In genomic region chr16:91936340-91937030, GRCm38 (mm10) we compare ENCODE assay signal across 8 mouse cellular contexts.
DNase-seq lines count a peak whose midpoint lies in the region; ATAC-seq and TF ChIP-seq lines count a peak whose summit lies in the region.

No protein-coding gene starts in this region.

- peak; percentile 56 for TF ChIP-seq CTCF in C2C12 (IDR thresholded peaks at IDR 0.05; ENCODE audit: control insufficient read depth, insufficient read depth, insufficient read length)
- peak; percentile 98 for TF ChIP-seq CTCF in kidney, postnatal 0 days (IDR thresholded peaks at IDR 0.05; ENCODE audit: low read depth)
- TF ChIP-seq CTCF in liver, embryonic 14.5 days (IDR thresholded peaks at IDR 0.05; ENCODE audit: low read depth) = peak; percentile 90
- peak; percentile 71; the same call in 1 of the 2 replicates for TF ChIP-seq CTCF in olfactory bulb, adult 2 months (IDR thresholded peaks at IDR 0.05; ENCODE audit: insufficient read depth, low read depth, low read length)

- peak; percentile 67 for DNase-seq in adrenal gland, adult 8-10 months
- DNase-seq in embryo, embryonic 11 days = peak; percentile 91
- DNase-seq in kidney, postnatal 0 days (ENCODE audit: low spot score) = peak; percentile 91
- DNase-seq in liver, embryonic 14.5 days (ENCODE audit: low read depth in 3 of 3, low spot score in 3 of 3) = peak; percentile 64 to 69 (median 65)
- peak; percentile 88 for DNase-seq in thymus, postnatal 0 days (ENCODE audit: low spot score)

- no peaks in the 10 kb centered on the region for H3K4me1 ChIP-seq in kidney, postnatal 0 days (replicated peaks; ENCODE audit: insufficient read depth, low read length)
- peaks cover 3 to 6% of the 10 kb centered on the region in 2 experiments; a peak in 2 of 4 replicates for H3K4me1 ChIP-seq in liver, embryonic 14.5 days (replicated peaks; ENCODE audit: control insufficient read depth in 2 of 2, insufficient read depth in 2 of 2, low read length in 1 of 2)
- H3K4me1 ChIP-seq in olfactory bulb, adult 2 months (ENCODE audit: control insufficient read depth, insufficient read depth, low read length) = no peaks in the 10 kb centered on the region

- TF ChIP-seq POLR2A in olfactory bulb, adult 2 months (IDR thresholded peaks at IDR 0.05; ENCODE audit: insufficient read depth, low read depth, low read length) = no peak

- H3ac ChIP-seq in C2C12 (ENCODE audit: control insufficient read depth, insufficient read length, low read depth) = no peak overlapping the region

- no peak for TF ChIP-seq EP300 in liver, embryonic 14.5 days (IDR thresholded peaks at IDR 0.05; ENCODE audit: low read depth)

- H3K27ac ChIP-seq in kidney, postnatal 0 days = peak overlapping the region; percentile 60; the same call in 1 of the 2 replicates
- no peak overlapping the region for H3K27ac ChIP-seq in liver, embryonic 14.5 days
- H3K27ac ChIP-seq in olfactory bulb, adult 2 months (ENCODE audit: insufficient read depth, low read depth, low read length) = no peak overlapping the region

- no peaks in the 10 kb centered on the region for H3K79me3 ChIP-seq in C2C12 (ENCODE audit: low read depth)

- H3K79me2 ChIP-seq in C2C12 (ENCODE audit: control insufficient read depth, insufficient read depth) = no peaks in the 10 kb centered on the region

- H3K36me3 ChIP-seq in C2C12 (ENCODE audit: control insufficient read depth, insufficient read depth) = no peaks in the 10 kb centered on the region
- H3K36me3 ChIP-seq in kidney, postnatal 0 days (ENCODE audit: insufficient read depth, low read length) = no peaks in the 10 kb centered on the region
- H3K36me3 ChIP-seq in liver, embryonic 14.5 days (replicated peaks; ENCODE audit: control insufficient read depth, insufficient read depth, low read depth) = no peaks in the 10 kb centered on the region

- H3K4me2 ChIP-seq in kidney, postnatal 0 days (ENCODE audit: low read length) = no peak overlapping the region
- no peak overlapping the region for H3K4me2 ChIP-seq in liver, embryonic 14.5 days (ENCODE audit: low read depth)

- no peak overlapping the region for H3K9ac ChIP-seq in kidney, postnatal 0 days (ENCODE audit: low read depth, low read length)
- H3K9ac ChIP-seq in liver, embryonic 14.5 days (replicated peaks) = no peak overlapping the region

- H3K27me3 ChIP-seq in C2C12 (ENCODE audit: control insufficient read depth, insufficient read depth, insufficient read length) = no peaks in the 10 kb centered on the region
- H3K27me3 ChIP-seq in kidney, postnatal 0 days (ENCODE audit: insufficient read depth, low read length) = no peaks in the 10 kb centered on the region
- H3K27me3 ChIP-seq in liver, embryonic 14.5 days (ENCODE audit: control insufficient read depth, insufficient read depth, low read length) = no peaks in the 10 kb centered on the region; the same call in 1 of the 2 replicates

- H3K4me3 ChIP-seq in C2C12 (ENCODE audit: insufficient read depth, poor library complexity, severe bottlenecking) = no peak overlapping the region
- H3K4me3 ChIP-seq in kidney, postnatal 0 days (replicated peaks; ENCODE audit: low read depth, low read length) = no peak overlapping the region
- H3K4me3 ChIP-seq in liver, embryonic 14.5 days (ENCODE audit: insufficient read depth in 1 of 2, low read depth in 2 of 2, low read length in 2 of 2) = no peak overlapping the region
- H3K4me3 ChIP-seq in olfactory bulb, adult 2 months (ENCODE audit: insufficient read depth, low read depth, low read length) = no peak overlapping the region

- ATAC-seq in granulocyte monocyte progenitor cell, adult 5-6 weeks (replicated peaks; ENCODE audit: poor library complexity, severe bottlenecking) = peak; percentile 30
- ATAC-seq in kidney, postnatal 0 days (replicated peaks; ENCODE audit: low FRiP score, low read depth) = peak; percentile 31; the same call in 1 of the 2 replicates
- no peak for ATAC-seq in liver, embryonic 14.5 days (ENCODE audit: insufficient read depth)

- H3K9me3 ChIP-seq in kidney, postnatal 0 days (replicated peaks; ENCODE audit: low read length) = no peaks in the 10 kb centered on the region
- no peaks in the 10 kb centered on the region for H3K9me3 ChIP-seq in liver, embryonic 14.5 days (ENCODE audit: control insufficient read depth, low read length)

- WGBS in kidney, postnatal 0 days = 44% methylated on average over 10 of the region's 10 CpGs
- 38% methylated on average over 10 of the region's 10 CpGs for WGBS in liver, embryonic 14.5 days (ENCODE audit: insufficient replicate concordance)
- whole genome bisulfite sequencing in olfactory bulb, adult 2 months = 46% methylated on average over 10 of the region's 10 CpGs

TF ChIP-seq in C2C12, 6 proteins besides CTCF, POLR2A, EP300 and RAD21:
- TF ChIP-seq USF1 (IDR thresholded peaks at IDR 0.05; ENCODE audit: low read depth) (no peak), MYOG (IDR thresholded peaks at IDR 0.05; ENCODE audit: control insufficient read depth, extremely low read depth, insufficient read length) (no peak), MYOD1 (IDR thresholded peaks at IDR 0.05; ENCODE audit: control insufficient read depth, insufficient read length, low read depth) (peak; percentile 3), FOSL1 (IDR thresholded peaks at IDR 0.05; ENCODE audit: insufficient read depth, low read length, poor library complexity, severe bottlenecking) (no peak), CEBPB (IDR thresholded peaks at IDR 0.05; ENCODE audit: low read depth) (peak; percentile 32), MAX (IDR thresholded peaks at IDR 0.05) (peak; percentile 26)
TF ChIP-seq in C2C12: peak in this region for 3.
